In genomic region chr19:18189102-18189742, GRCm38 (mm10) we compare ENCODE assay signal across 18 mouse cellular contexts.
A peak's percentile ranks its signal among the peaks of the same experiment; 100 is the strongest.
DNase-seq lines count a peak whose midpoint lies in the region; ATAC-seq and TF ChIP-seq lines count a peak whose summit lies in the region.
"Had no signal": no experiment of that assay in that cellular context is flagged by ENCODE, and none has a peak within 500 bp of the region (broad histone marks: within the 10 kb centered on the region; RNA-seq: fewer than 3 reads in every experiment).

No protein-coding gene starts in this region.

- no peak overlapping the region for H3K9ac ChIP-seq in embryonic facial prominence, embryonic 14.5 days (ENCODE audit: low read depth, low read length)
- H3K9ac ChIP-seq in limb, embryonic 14.5 days (ENCODE audit: low read depth, low read length, severe bottlenecking), result no peak overlapping the region
- H3K9ac ChIP-seq: midbrain, embryonic 12.5 days had no signal

- TF ChIP-seq POLR2A in brain, embryonic 14.5 days (IDR thresholded peaks at IDR 0.05; ENCODE audit: borderline replicate concordance, extremely low read depth, insufficient read depth, insufficient read length, poor library complexity, severe bottlenecking), result no peak
- TF ChIP-seq POLR2A in limb, embryonic 14.5 days (IDR thresholded peaks at IDR 0.05; ENCODE audit: borderline replicate concordance, extremely low read depth, insufficient read depth, insufficient read length), result no peak

- ATAC-seq in embryonic facial prominence, embryonic 14.5 days (ENCODE audit: low read depth), result no peak
- ATAC-seq in limb, embryonic 14.5 days (ENCODE audit: low FRiP score, low read depth), result peak; percentile 63; the same call in 1 of the 2 replicates
- ATAC-seq: forebrain, embryonic 16.5 days; Patski had no signal

- H3K27ac ChIP-seq in embryonic facial prominence, embryonic 14.5 days (replicated peaks; ENCODE audit: low read depth, low read length), result no peak overlapping the region
- no peak overlapping the region for H3K27ac ChIP-seq in embryonic facial prominence, embryonic 10.5 days (replicated peaks)
- H3K27ac ChIP-seq in limb, embryonic 14.5 days (replicated peaks; ENCODE audit: low read depth, low read length), result no peak overlapping the region
- H3K27ac ChIP-seq: midbrain, embryonic 12.5 days had no signal

- H3K9me3 ChIP-seq in embryonic facial prominence, embryonic 14.5 days (ENCODE audit: control insufficient read depth, low read length), result no peaks in the 10 kb centered on the region
- H3K9me3 ChIP-seq in embryonic facial prominence, embryonic 10.5 days, result no peaks in the 10 kb centered on the region
- H3K9me3 ChIP-seq in limb, embryonic 14.5 days (ENCODE audit: control insufficient read depth, low read length), result no peaks in the 10 kb centered on the region
- H3K9me3 ChIP-seq: midbrain, embryonic 12.5 days had no signal

- no peaks in the 10 kb centered on the region for H3K27me3 ChIP-seq in embryonic facial prominence, embryonic 14.5 days (replicated peaks; ENCODE audit: control insufficient read depth, insufficient read depth, low read length)
- no peaks in the 10 kb centered on the region for H3K27me3 ChIP-seq in embryonic facial prominence, embryonic 10.5 days (replicated peaks; ENCODE audit: low read depth, poor library complexity, severe bottlenecking)
- no peaks in the 10 kb centered on the region for H3K27me3 ChIP-seq in limb, embryonic 14.5 days (ENCODE audit: control insufficient read depth, insufficient read depth, low read length)
- H3K27me3 ChIP-seq: midbrain, embryonic 12.5 days; Patski had no signal

- H3K4me3 ChIP-seq in embryonic facial prominence, embryonic 14.5 days (ENCODE audit: low read depth, low read length), result no peak overlapping the region
- no peak overlapping the region for H3K4me3 ChIP-seq in embryonic facial prominence, embryonic 10.5 days
- no peak overlapping the region for H3K4me3 ChIP-seq in limb, embryonic 14.5 days (replicated peaks; ENCODE audit: low read length)
- H3K4me3 ChIP-seq: midbrain, embryonic 12.5 days had no signal

- intact Hi-C loops in heart, postnatal 25 days (cut with DNase I), result no loop called here

- no peaks in the 10 kb centered on the region for H3K4me1 ChIP-seq in embryonic facial prominence, embryonic 14.5 days (ENCODE audit: control insufficient read depth, insufficient read depth, low read length)
- H3K4me1 ChIP-seq in embryonic facial prominence, embryonic 10.5 days, result no peaks in the 10 kb centered on the region
- peaks cover 11% of the 10 kb centered on the region; the same call in 1 of the 2 replicates for H3K4me1 ChIP-seq in limb, embryonic 14.5 days (ENCODE audit: control insufficient read depth, insufficient read depth, low read length)

- no peak for TF ChIP-seq CTCF in brain, embryonic 14.5 days (IDR thresholded peaks at IDR 0.05; ENCODE audit: borderline replicate concordance, extremely low read depth, insufficient read depth, insufficient read length)

- H3K4me2 ChIP-seq in embryonic facial prominence, embryonic 14.5 days (ENCODE audit: low read depth, low read length), result no peak overlapping the region
- no peak overlapping the region for H3K4me2 ChIP-seq in limb, embryonic 14.5 days (replicated peaks; ENCODE audit: low read depth, low read length, severe bottlenecking)
- H3K4me2 ChIP-seq: heart, embryonic 11.5 days; midbrain, embryonic 12.5 days had no signal

- 40% methylated on average over 4 of the region's 4 CpGs for WGBS in embryonic facial prominence, embryonic 14.5 days
- WGBS in embryonic facial prominence, embryonic 10.5 days, result 60% methylated on average over 4 of the region's 4 CpGs
- 12% methylated on average over 4 of the region's 4 CpGs for WGBS in limb, embryonic 14.5 days

- no peaks in the 10 kb centered on the region for H3K36me3 ChIP-seq in embryonic facial prominence, embryonic 14.5 days (ENCODE audit: control insufficient read depth, insufficient read depth, low read length)
- no peaks in the 10 kb centered on the region for H3K36me3 ChIP-seq in embryonic facial prominence, embryonic 10.5 days (replicated peaks)
- no peaks in the 10 kb centered on the region for H3K36me3 ChIP-seq in limb, embryonic 14.5 days (ENCODE audit: control insufficient read depth, insufficient read depth, low read length)
- H3K36me3 ChIP-seq: midbrain, embryonic 12.5 days had no signal

- peak; percentile 10 for DNase-seq in embryonic facial prominence, embryonic 14.5 days (ENCODE audit: low spot score)
- DNase-seq in embryonic facial prominence, embryonic 10.5 days (ENCODE audit: low spot score), result no peak
- DNase-seq in kidney, postnatal 14 days, result peak; percentile 14
- DNase-seq in kidney, adult 8-10 months, result no peak
- DNase-seq in brain, embryonic 14.5 days (ENCODE audit: low read depth), result peak; percentile 43
- DNase-seq in limb, embryonic 14.5 days (ENCODE audit: low spot score), result peak; percentile 23
- DNase-seq in adrenal gland, postnatal 25 days, result no peak
- no peak for DNase-seq in heart, postnatal 25 days (ENCODE audit: low spot score)
- DNase-seq: adrenal gland, adult 2 months; cerebellum, postnatal 25 days; gastrocnemius, postnatal 14 days; heart, postnatal 4 days; lung, postnatal 14 days; thymus, postnatal 4 days had no signal

Comparison
In these comparisons a context has a peak if more than half of its experiments do, and no peak if none do; other contexts are left out.
1. DNase-seq: peak in embryonic facial prominence, embryonic 14.5 days (single experiment), kidney, postnatal 14 days (single experiment), brain, embryonic 14.5 days (single experiment) and limb, embryonic 14.5 days (single experiment); none in embryonic facial prominence, embryonic 10.5 days (single experiment), kidney, adult 8-10 months (0 of 2), adrenal gland, postnatal 25 days (single experiment) and heart, postnatal 25 days (single experiment).